Mouse (Mus musculus) midbrain, embryonic 11.5 days (tissue): ENCODE results near the gene Nfib. TPM values are rescaled to one million over a fixed set of nuclear protein-coding genes. Genes with fewer than 3 reads are reported as not detected.

ENCODE experiments used
- ATAC-seq: fragments of 200-750 bp; cut with Nextera tagmentation; 2 replicates; pipeline ENCODE4 v1.8.0; 2017; ENCODE audit warnings: moderate TSS enrichment, moderate library complexity; ENCODE audit not compliant: low FRiP score
- DNase-seq: peaks from one replicate; pipeline ENCODE4 v3.0.0; 2015; ENCODE audit warnings: low spot score; ENCODE audit errors: missing footprints
- H3K27ac ChIP-seq: fragments of 300-500 bp; sonication (generic); 2 replicates; pipeline ENCODE4 v1.5.1; 2014; ENCODE audit warnings: low read depth, low read length
- H3K27me3 ChIP-seq: fragments of 300-500 bp; sonication (generic); 2 replicates; pipeline ENCODE4 v1.6.1; 2014; ENCODE audit warnings: mild to moderate bottlenecking, low read length, moderate library complexity, mixed read lengths; ENCODE audit not compliant: control insufficient read depth, insufficient read depth
- H3K36me3 ChIP-seq: fragments of 300-500 bp; sonication (generic); 2 replicates; pipeline ENCODE4 v1.6.1; 2014; ENCODE audit warnings: mild to moderate bottlenecking, low read length, moderate library complexity, mixed read lengths; ENCODE audit not compliant: control insufficient read depth, insufficient read depth
- H3K4me1 ChIP-seq: fragments of 300-500 bp; sonication (generic); 2 replicates; pipeline ENCODE4 v1.6.1; 2014; ENCODE audit warnings: low read length; ENCODE audit not compliant: control insufficient read depth, insufficient read depth
- H3K4me2 ChIP-seq: fragments of 300-500 bp; sonication (generic); 2 replicates; pipeline ENCODE4 v1.6.1; 2014; ENCODE audit warnings: mild to moderate bottlenecking, moderate library complexity
- H3K4me3 ChIP-seq: fragments of 300-500 bp; sonication (generic); 2 replicates; pipeline ENCODE4 v1.5.1; 2014; ENCODE audit warnings: low read depth, low read length
- H3K9ac ChIP-seq: fragments of 300-500 bp; sonication (generic); 2 replicates; pipeline ENCODE4 v1.6.1; 2014; ENCODE audit warnings: low read length
- H3K9me3 ChIP-seq: fragments of 300-500 bp; sonication (generic); 2 replicates; pipeline ENCODE4 v1.6.1; 2016; ENCODE audit warnings: low read length; ENCODE audit not compliant: control insufficient read depth
- WGBS: fragments of 180-500 bp; shearing (Covaris S2); extraction: QIAGEN DNeasy Blood & Tissue Kit; methylation state at CpG from one replicate; pipeline ENCODE4 v1.1.7; 2014; 5-methylcytosine and 5-hydroxymethylcytosine counted together
- polyA plus RNA-seq: library from polyadenylated mRNA; unstranded; fragments of >200 nt; fragmentation: Nextera tagmentation; extraction: Ambion mirVana; gene quantifications from 2 replicates; pipeline ENCODE4 v1.2.1, GENCODE M21; 2014

Gene Nfib
- polyA plus RNA-seq, 1 experiment from 2014 or later: 19.9 TPM

DNA sequence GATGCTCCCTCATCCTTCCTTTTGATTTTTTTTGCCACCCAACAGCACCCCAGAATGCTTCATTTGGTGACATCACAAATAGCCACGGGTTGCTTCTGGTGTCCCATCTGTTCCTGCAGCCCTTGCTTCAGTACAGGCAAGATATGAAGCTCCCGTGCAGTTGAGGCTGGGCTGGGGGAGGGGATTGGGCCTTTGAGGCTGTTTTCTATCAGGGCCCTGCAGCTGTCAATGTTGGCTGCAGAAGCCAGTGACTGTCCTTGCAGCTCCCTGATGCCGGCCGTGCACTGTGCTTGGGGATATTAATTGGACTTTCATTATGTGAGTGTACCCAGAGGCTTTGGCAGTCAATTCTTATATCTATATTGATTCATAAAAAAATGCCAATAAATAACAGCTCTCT is 121.0 kb downstream of the Nfib start:
- Histone ChIP-seq H3K9ac (no peak overlapping the region), H3K27me3 (no peaks in the 10 kb centered on the region), H3K4me3 (no peak overlapping the region), H3K4me2 (no peak overlapping the region), H3K36me3 (no peaks in the 10 kb centered on the region), H3K27ac (no peak overlapping the region), H3K4me1 (peaks cover 6% of the 10 kb centered on the region), H3K9me3 (no peaks in the 10 kb centered on the region)
- DNase-seq (peak; percentile 81), ATAC-seq (peak; percentile 89)
- WGBS: 39% methylated on average over 4 of the region's 4 CpGs

GRCm38 (mm10) chr4:82573291-82573605 is 132.3 kb downstream of the Nfib start:
- no peaks in the 10 kb centered on the region for H3K27me3 ChIP-seq
- no peak for ATAC-seq
- H3K36me3 ChIP-seq: no peaks in the 10 kb centered on the region
- DNase-seq: no peak
- no peaks in the 10 kb centered on the region for H3K4me1 ChIP-seq
- no peak overlapping the region for H3K27ac ChIP-seq
- 90% methylated on average over 7 of the region's 7 CpGs for WGBS
- H3K4me2 ChIP-seq: no peak overlapping the region
- no peaks in the 10 kb centered on the region; the same call in 1 of the 2 replicates for H3K9me3 ChIP-seq
- no peak overlapping the region for H3K4me3 ChIP-seq
- H3K9ac ChIP-seq: no peak overlapping the region

DNA sequence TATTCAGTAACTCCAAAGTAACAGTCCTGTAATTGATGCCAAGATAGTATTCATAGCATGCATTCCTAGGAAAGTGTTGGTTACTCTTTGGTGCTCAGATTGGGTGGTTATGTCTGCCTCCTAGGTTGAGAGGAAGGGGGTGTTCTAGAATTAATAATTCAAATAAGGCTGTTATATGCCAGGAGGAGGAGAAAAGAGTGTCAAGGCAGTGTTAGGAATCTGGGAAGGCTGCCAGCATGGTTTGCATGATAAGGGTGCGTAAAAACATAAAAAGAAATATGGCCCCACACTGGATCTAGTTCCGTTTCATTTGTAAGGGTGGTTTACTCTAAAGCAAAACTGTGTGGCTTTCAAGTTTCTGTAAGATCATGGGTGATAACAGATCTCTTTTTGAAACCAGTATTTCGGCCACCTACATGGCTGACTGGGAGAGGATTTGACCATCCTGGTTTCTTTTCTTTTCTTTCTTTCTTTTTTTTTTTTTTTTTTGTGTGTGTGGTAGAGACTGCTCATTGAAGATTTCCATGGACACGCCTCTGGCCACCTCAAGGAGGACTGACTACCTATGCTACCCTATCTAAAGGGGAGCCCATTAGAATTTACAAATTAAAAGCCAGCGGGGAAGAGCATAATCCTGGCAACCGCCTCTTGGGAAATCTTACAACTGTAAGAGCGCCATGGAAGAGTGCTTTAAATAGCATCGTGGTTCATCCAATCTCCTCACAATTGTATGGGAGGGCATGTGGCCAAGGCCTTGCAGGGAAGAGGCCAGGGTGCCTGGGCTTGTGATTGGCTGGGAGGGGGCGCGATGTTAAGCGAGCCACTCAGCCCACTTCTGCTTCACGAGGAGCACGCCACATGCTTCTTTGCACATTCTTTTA is 132.9 kb downstream of the Nfib start:
- DNase-seq: no peak
- no peaks in the 10 kb centered on the region for H3K4me1 ChIP-seq
- ATAC-seq: no peak
- H3K27me3 ChIP-seq: no peaks in the 10 kb centered on the region
- WGBS: 78% methylated on average over 13 of the region's 13 CpGs
- no peak overlapping the region for H3K9ac ChIP-seq
- H3K36me3 ChIP-seq: no peaks in the 10 kb centered on the region
- no peak overlapping the region for H3K4me3 ChIP-seq
- no peak overlapping the region for H3K27ac ChIP-seq
- no peaks in the 10 kb centered on the region; the same call in 1 of the 2 replicates for H3K9me3 ChIP-seq
- H3K4me2 ChIP-seq: no peak overlapping the region

GRCm38 (mm10) chr4:82558816-82559215 is 146.7 kb downstream of the Nfib start:
- no peaks in the 10 kb centered on the region for H3K27me3 ChIP-seq
- H3K4me1 ChIP-seq: no peaks in the 10 kb centered on the region
- no peak overlapping the region for H3K4me2 ChIP-seq
- no peak for DNase-seq
- H3K9ac ChIP-seq: no peak overlapping the region
- no peak overlapping the region for H3K4me3 ChIP-seq
- 89% methylated on average over 2 of the region's 2 CpGs for WGBS
- no peak for ATAC-seq
- H3K27ac ChIP-seq: no peak overlapping the region
- no peaks in the 10 kb centered on the region for H3K9me3 ChIP-seq
- H3K36me3 ChIP-seq: no peaks in the 10 kb centered on the region

DNA sequence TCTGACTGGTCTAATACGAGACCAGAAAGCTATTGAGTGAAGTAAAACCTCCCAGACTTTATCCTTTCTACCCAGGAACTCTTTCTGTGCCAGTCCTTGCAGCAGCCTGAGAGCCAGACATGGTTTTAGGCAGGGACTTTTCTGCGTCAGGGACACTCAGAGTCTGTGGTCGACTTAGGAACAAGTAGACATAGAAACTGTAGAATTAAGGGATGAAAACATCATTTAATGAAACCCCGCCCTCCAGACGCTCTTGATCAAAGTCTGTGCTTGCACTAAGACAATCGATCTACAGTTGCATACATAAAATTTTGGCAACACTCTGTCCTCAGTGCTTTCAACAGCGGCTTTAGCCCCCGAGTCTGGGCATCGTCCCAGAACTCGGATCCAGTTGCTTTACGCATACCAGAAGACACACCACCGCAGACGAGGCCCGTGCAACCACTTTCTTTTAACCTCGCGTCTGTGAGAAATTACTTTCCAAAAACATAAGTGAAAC is 149.8 kb downstream of the Nfib start:
- 90% methylated on average over 16 of the region's 16 CpGs for WGBS
- Histone ChIP-seq H3K9me3 (no peaks in the 10 kb centered on the region), H3K9ac (no peak overlapping the region), H3K27ac (no peak overlapping the region), H3K4me1 (no peaks in the 10 kb centered on the region), H3K27me3 (no peaks in the 10 kb centered on the region), H3K4me3 (no peak overlapping the region), H3K4me2 (no peak overlapping the region), H3K36me3 (no peaks in the 10 kb centered on the region)
- DNase-seq: no peak
- no peak for ATAC-seq

DNA sequence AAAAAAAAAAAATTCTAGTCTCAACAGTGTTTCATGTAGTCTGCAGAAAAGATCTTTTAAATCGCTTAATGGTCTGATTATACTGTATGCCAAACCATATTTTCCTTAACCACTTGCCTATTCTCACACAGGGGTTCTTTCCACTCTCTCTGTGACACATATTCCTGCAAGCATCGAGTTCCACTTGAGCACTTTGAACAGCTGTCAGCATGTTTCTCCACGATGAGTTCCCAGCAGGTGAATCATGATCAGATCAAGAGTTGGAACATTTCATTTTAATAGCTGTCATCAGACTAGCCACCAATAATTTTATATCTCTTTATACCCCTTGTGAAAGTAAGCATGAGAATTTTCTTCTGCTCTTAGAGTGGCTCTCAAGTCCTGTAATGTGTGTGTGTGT is 151.9 kb downstream of the Nfib start:
- H3K36me3 ChIP-seq: no peaks in the 10 kb centered on the region
- H3K27ac ChIP-seq: no peak overlapping the region
- H3K4me1 ChIP-seq: no peaks in the 10 kb centered on the region
- no peak overlapping the region for H3K4me3 ChIP-seq
- ATAC-seq (no peak), DNase-seq (no peak)
- H3K9ac ChIP-seq: no peak overlapping the region
- H3K4me2 ChIP-seq: no peak overlapping the region
- H3K9me3 ChIP-seq: no peaks in the 10 kb centered on the region
- WGBS: 78% methylated on average over 3 of the region's 3 CpGs
- no peaks in the 10 kb centered on the region for H3K27me3 ChIP-seq

DNA sequence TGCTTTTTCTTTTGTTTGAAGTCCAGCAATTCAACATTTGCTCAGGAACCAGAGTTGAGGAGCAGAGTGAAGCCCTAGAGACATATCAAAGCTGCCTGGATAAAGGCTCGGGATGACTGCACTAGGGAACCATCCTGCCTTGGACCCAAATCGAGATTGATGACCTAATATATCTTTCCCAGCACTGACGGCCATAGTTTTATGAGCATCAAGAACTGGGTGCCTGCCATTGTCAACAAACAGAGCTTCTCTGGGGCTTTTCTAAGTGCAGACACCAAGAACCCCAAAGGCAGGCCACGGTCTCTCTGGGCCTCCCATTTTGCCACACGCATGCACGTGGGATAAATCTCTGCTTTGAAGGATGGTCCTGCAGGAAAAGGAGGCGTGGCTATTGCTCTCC is 153.3 kb downstream of the Nfib start:
- Histone ChIP-seq H3K4me2 (no peak overlapping the region), H3K36me3 (no peaks in the 10 kb centered on the region), H3K4me1 (no peaks in the 10 kb centered on the region), H3K27ac (no peak overlapping the region), H3K4me3 (no peak overlapping the region), H3K27me3 (no peaks in the 10 kb centered on the region), H3K9ac (no peak overlapping the region), H3K9me3 (no peaks in the 10 kb centered on the region)
- no peak for DNase-seq
- 83% methylated on average over 7 of the region's 7 CpGs for WGBS
- ATAC-seq: no peak

- H3K9me3 ChIP-seq: no peaks in the 10 kb centered on the region
- no peak overlapping the region for H3K27ac ChIP-seq
- DNase-seq (no peak), ATAC-seq (no peak)
- no peaks in the 10 kb centered on the region for H3K36me3 ChIP-seq
- H3K4me1 ChIP-seq: no peaks in the 10 kb centered on the region
- no peak overlapping the region for H3K9ac ChIP-seq
- no peaks in the 10 kb centered on the region for H3K27me3 ChIP-seq
- H3K4me3 ChIP-seq: no peak overlapping the region
- WGBS: 83% methylated on average over 10 of the region's 10 CpGs
- no peak overlapping the region for H3K4me2 ChIP-seq
These were observed 155.7 kb downstream of the Nfib start for GRCm38 (mm10) chr4:82549762-82550380.

DNA sequence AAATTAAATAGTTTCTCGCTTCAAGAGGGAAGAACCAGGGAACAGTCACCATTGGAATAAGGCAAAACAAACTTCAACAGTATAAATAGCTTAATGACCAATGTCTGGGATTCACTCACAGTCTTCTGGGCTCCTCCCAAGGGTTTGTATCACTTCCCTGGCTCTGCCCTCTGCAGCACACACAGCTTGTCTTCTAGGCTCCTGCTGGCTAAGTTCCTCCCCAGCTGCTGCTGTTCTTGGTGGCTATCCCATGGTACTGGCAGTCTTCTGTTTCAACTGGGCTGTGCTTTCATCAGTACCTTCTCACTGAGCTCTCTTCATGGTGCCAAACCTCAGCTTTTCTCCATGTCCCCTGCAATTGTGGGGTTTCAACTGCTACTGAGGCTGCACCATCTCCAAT is 157.3 kb downstream of the Nfib start:
- Histone ChIP-seq H3K27ac (no peak overlapping the region), H3K4me2 (no peak overlapping the region), H3K4me3 (no peak overlapping the region), H3K9me3 (no peaks in the 10 kb centered on the region), H3K9ac (no peak overlapping the region), H3K4me1 (no peaks in the 10 kb centered on the region), H3K27me3 (no peaks in the 10 kb centered on the region), H3K36me3 (no peaks in the 10 kb centered on the region)
- WGBS: 89% methylated on average over 1 of the region's 1 CpGs
- no peak for DNase-seq
- ATAC-seq: no peak
